Mouse (Mus musculus): ENCODE measurements around the gene Cntnap2. TPM values are rescaled to one million over a fixed set of nuclear protein-coding genes. Genes with fewer than 3 reads are reported as not detected.

Cntnap2 gene
- total RNA-seq, 2 experiments from 2014 or later: 14.9 to 17.7 TPM

DNA sequence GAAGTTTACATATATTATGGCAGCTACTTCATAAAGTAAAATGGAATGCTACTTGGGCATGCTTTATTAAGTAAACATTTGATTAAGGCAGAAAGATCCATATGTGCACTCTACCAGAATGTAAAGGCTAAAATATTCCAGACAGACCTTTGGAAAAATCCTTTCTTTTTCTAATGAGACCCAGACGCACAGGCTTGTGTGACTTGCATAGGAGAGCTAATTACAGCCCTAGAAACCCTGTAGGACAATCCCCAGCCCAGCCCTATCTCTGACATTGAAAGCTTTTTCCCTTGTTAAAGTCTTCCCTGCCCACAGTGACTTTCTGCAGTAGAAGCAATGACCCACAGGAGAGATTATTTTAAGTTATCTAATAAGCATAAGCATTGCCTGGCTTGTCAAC lies 879.6 kb downstream of the Cntnap2 start:
- no peak for DNase-seq

GRCm38 (mm10) chr6:45945144-45945985 lies 886.2 kb downstream of the Cntnap2 start:
- DNase-seq: no peak

DNA sequence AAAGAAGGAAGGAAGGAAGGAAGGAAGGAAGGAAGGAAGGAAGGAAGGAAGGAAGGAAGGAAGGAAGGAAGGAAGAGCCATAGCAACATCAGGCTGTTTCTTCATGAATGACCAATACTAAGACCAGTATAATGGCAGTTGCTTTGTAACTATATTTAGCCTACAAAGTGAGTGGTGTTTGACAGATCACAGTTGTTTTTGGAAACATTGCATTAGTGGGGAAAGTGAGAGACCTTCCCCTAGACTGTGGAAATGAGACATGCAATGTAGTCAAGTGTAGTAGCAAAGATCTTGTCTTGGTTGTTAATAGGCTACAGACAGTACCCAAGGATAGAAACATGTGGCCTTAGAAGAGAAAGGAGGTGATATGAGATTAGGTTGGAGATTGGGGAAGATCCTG lies 895.6 kb downstream of the Cntnap2 start:
- no peak for DNase-seq

- no peak for DNase-seq
These were observed 905.3 kb downstream of the Cntnap2 start for GRCm38 (mm10) chr6:45964494-45964893.

DNA sequence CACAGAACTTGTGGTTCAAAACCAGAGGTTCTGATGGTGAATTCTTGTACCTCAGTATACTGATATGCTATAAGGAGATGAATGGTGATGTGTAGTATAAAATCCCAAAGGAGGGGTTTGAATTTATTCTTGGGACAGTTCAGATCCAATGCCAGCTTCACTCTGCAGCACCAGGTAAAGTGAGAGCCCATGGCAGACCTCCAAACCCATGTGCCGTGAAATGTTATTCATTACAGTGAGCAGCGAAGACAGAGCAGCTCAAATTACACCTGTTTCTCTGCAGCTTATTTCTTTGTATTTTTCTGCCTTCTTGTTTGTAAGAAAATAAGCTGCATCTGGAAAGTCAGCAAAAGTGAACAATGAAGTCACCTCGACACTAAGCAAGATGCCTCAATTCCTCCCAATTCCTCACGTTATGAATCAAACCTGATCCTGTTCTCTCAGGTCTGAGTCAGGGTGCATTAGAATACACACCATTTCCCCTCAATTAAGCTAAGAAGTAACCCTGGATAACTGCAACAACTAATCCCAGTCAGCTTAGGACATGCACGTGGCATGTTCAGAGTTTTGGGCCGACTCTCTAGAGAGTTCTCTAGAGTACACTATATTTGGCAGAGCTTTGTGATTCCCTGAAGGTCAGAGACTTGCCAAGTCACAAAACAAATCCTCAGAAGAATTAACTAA lies 915.5 kb downstream of the Cntnap2 start:
- DNase-seq: no peak

DNA sequence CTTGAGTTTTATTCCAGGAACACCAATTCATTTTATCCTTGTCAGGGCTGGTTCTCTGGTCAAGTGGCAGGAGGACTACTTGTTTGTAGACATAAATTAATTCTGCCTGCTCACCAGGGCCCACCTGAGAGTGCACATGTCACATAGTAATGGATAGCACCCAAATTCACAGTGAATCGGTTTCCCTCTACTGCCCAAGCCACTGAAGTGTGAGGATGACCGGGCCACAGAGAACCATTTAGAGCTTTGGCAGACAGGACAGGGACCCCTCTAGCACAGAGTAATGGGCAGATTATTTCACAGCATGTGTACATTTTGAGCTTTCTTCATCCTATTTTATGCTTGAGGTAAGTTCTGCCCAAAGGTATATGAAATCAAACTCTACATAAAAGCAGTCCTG lies 920.0 kb downstream of the Cntnap2 start:
- no peak for DNase-seq

DNA sequence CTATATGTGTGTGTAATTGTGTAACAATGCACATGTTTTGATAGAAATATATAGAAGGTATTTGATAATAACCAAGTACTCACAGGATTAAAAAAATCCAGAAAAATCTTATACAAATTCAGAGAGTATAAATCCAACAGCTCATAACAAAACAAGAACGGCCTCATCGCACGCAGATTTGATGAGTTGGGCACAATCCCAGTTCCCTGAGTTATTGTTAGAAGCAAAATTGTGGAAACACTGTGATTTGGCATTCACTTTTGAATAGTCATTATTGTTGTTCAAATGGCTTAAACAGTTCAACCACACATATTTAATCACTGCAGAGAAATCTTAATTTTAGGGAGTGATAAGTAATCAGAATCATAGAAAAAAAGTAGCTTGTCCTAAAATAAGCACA lies 928.9 kb downstream of the Cntnap2 start:
- no peak for DNase-seq

DNA sequence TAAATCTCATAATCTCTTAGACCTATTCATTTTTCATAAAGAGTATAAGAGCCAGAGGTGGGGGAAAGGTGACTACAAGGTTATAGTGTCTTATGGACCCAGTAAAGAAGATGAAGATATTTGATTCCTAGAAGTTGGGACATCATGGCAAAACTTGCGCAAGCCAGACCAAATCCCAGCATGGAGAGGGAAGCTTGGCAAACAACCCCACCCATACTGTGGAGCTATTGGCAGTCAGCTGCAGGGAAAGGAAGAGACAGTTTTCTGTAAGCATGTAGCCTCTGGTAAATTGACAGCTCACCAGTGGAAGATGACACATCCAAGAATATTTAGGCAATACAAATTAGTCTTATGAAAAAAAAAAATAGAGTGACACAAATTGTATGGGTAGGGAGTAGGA lies 931.9 kb downstream of the Cntnap2 start:
- DNase-seq: no peak

DNA sequence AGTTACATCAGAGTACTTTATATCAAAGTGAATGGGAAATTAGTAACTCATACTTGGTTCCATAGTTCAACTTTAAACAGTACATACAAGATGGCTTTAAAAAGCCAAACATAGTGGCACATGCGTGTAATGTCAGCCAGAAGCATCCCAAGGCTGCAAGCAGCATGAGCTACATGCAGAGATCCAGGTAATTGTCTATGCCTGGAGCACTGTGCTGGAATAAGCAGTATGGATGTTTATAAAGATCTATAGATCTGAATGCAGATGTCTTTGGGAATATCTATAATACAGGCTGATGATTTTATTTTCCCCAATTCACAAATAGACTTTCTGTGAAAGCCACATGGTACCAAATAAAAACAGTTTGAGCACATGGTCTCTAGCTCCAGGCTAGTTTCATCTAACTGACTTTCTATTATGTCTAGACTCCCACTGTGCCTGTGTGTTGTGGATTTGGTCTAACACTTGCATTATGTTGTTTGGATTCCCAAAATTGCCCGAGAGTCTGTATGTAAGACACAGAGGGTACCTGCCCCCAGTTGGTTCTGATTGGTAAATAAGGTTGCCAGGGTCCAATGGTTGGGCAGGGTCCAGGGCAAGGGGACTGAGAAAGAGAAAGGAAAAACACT lies 963.5 kb downstream of the Cntnap2 start:
- no peak for DNase-seq

- no peak for DNase-seq
These were observed 972.9 kb downstream of the Cntnap2 start for GRCm38 (mm10) chr6:46031821-46032594.

DNA sequence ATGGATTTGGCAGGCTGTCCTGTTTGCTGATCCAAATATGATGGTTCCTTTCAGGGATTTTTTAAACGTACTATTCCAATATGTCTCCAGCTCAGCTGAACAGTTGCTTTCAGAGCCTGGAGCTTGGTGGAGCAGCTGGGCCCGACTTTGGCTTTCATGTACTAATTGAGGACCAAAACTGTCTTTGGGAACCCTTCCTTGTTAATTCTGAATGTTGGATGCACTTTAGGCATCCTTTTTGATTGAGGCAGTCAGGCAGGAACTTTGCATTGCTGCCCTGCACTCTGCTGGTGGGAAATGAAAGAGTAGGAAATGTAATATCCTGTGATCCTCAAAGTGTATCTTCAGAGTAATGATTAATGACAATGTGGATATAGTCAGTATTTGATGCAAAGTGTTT lies 974.0 kb downstream of the Cntnap2 start:
- no peak for DNase-seq

GRCm38 (mm10) chr6:46040671-46041070 lies 981.5 kb downstream of the Cntnap2 start:
- DNase-seq: peak; percentile 3

- DNase-seq: no peak
These were observed 1021.1 kb downstream of the Cntnap2 start for GRCm38 (mm10) chr6:46080236-46080635.

DNA sequence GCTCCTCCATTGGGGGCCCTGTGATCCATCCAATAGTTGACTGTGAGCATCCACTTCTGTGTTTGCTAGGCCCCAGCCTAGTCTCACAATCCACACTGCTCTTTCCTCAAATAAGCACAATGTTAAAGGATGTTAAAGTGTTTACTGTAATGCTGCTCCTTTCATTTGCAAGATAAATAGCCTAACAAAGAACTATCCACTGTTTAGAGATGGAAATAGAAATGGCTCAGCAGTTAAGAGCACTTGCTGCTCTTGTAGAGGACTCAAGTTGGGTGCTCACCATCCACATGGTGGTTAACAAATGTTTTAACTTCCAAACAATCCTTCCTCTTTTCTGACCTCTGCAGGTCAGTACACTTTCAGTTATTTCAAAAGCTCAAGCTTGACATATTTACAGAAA lies 1022.3 kb downstream of the Cntnap2 start:
- no peak for DNase-seq

GRCm38 (mm10) chr6:46143189-46143841 lies 1084.2 kb downstream of the Cntnap2 start:
- DNase-seq: no peak

DNA sequence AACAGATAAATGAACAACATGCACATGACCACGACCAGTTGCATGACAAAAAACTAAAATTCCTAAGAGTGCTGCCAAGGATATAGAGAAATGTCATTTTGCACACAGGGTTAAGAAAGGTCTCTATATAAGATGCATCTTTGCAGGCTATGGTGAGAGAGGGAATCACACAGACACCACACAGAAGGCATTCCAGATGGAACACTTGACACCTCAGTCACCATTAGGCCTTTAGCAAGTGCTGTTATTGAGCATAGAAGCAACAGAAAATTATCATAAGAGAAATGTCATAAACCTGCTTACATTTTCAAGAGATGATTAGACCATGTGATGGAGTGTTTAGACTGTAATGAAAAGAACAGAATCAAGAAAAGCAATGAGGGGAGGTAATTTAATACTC lies 1107.7 kb downstream of the Cntnap2 start:
- no peak for DNase-seq

DNA sequence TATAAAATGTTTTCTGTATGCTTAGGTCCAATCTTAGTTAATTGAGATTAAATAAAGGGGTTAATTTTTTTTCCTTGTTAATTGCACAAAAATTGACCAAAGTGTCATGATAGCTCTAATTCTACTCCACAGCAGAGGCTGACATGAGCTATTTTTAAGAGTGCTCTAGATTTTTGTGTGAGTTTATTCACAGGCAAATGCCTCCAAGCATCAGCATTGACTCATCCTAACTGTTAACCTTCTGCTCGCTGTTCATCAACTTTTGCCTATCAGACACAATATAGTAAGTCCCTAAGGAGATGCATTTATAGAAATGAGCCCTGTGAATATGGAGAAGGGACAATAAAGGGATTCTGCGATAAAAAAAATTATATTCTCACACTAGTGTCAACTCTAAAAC lies 1138.1 kb downstream of the Cntnap2 start:
- DNase-seq: no peak

- DNase-seq: no peak
These were observed 1142.7 kb downstream of the Cntnap2 start for GRCm38 (mm10) chr6:46201828-46202227.

DNA sequence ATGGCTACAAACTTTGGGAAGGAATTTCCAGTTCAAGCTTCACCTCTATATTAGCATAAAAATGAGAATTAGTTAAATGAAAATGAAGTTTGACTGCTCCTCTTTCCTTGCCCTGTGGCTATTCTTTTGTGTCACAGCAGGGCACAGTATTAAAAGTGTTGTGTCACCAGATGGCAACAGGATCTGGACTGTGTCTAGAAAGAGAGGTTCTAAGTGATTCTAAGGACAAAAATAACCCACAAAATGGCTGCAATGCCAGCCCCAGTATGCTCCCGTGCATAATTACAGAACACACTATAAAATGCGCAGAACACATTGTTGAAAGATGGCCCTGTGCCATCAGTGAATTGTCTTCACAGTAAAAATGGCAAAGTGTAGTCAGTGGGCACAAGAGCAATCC lies 1146.4 kb downstream of the Cntnap2 start:
- DNase-seq: no peak

DNA sequence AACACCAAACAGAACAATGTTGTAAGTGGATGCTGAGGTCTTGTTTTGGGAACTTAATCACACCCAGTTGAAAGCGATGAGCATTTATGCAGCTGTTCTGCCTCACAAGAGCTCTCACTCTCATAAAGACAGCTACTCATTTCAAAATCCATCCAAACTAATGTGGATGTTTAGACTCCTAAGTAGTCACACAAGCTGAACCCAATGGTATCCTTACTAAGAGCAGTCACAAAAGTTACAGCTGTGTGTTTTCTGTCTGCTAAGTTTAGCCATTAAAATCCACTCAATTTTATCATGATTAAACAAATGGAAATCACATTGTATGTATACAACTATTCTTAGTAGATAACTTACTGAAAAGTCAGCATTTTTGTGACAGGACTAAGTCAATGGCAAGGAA lies 1173.7 kb downstream of the Cntnap2 start:
- DNase-seq: no peak

GRCm38 (mm10) chr6:46240349-46240748 lies 1181.2 kb downstream of the Cntnap2 start:
- DNase-seq: no peak

- DNase-seq: no peak
These were observed 1204.0 kb downstream of the Cntnap2 start for GRCm38 (mm10) chr6:46263171-46263570.

All from gastrocnemius, postnatal 10 days (tissue).